Mouse (Mus musculus) ovary, adult 10 weeks (tissue): Measurements from ENCODE around the gene Calhm4. TPM values are rescaled to one million over a fixed set of nuclear protein-coding genes. Genes with fewer than 3 reads are reported as not detected.

Experiments
- polyA plus RNA-seq: library from polyadenylated mRNA; stranded (reverse); fragments of 350-450 nt; fragmentation: Illumina TruSeq; extraction: RNeasy Lipid Tissue Mini Kit (QIAGEN cat#74804); gene quantifications from one replicate; pipeline ENCODE4 v1.2.3, GENCODE M21; 2014

The Calhm4 gene
- not detected for polyA plus RNA-seq

GRCm38 (mm10) chr10:34044210-34044609, at the start of gene Calhm4:
Gene Calhm4, minus strand, starts transcription at chr10:34044310.

GRCm38 (mm10) chr10:34037401-34037800, 6.7 kb downstream of the Calhm4 start, which contains the start of gene Trappc3l:
Gene Trappc3l, plus strand, starts transcription at chr10:34037597.

GRCm38 (mm10) chr10:34019302-34020075, 24.6 kb downstream of the Calhm4 start, which contains the start of gene Rwdd1:
Gene Rwdd1, minus strand, starts transcription at chr10:34019624.

Other genes starting within 250 kb of the Calhm4 start
- not detected for gene Sult3a1, start 186.6 kb downstream of the Calhm4 start, polyA plus RNA-seq
- gene Rsph4a, start 139.2 kb downstream of the Calhm4 start, polyA plus RNA-seq, result 19.8 TPM
- 54.3 TPM for gene Zup1, start 93.0 kb downstream of the Calhm4 start, polyA plus RNA-seq
- gene Rwdd1, start 24.7 kb downstream of the Calhm4 start, polyA plus RNA-seq, result 285 TPM
- gene Trappc3l, start 6.7 kb downstream of the Calhm4 start, polyA plus RNA-seq, result 2.9 TPM
- gene Calhm5, start 52.2 kb upstream of the Calhm4 start, polyA plus RNA-seq, result 3.8 TPM
- gene Calhm6, start 83.7 kb upstream of the Calhm4 start, polyA plus RNA-seq, result 1.3 TPM
- 26.4 TPM for gene Dse, start 163.4 kb upstream of the Calhm4 start, polyA plus RNA-seq
- 99.6 TPM for gene Tspyl1, start 237.9 kb upstream of the Calhm4 start, polyA plus RNA-seq